Mouse (Mus musculus) heart, postnatal 0 days (tissue): ENCODE measurements around the gene Prpsap2.

Source experiments
- CTCF ChIP-seq: IDR thresholded peaks from 2 replicates; pipeline ENCODE4 v1.5.1; 2016; ENCODE audit warnings: antibody characterized with exemption, control low read depth, low read depth
- EP300 ChIP-seq: IDR thresholded peaks from 2 replicates; pipeline ENCODE4 v1.6.1; 2016; ENCODE audit warnings: antibody characterized with exemption, low read depth

- TF ChIP-seq CTCF (peak; percentile 34), EP300 (no peak)
Measured at GRCm38 (mm10) chr11:61751612-61752011, 10.3 kb downstream of the Prpsap2 start.
